Mouse (Mus musculus) thymus, postnatal 14 days (tissue): Measurements from ENCODE around the gene Madd.

Source experiments
- DNase-seq: peaks from one replicate; pipeline ENCODE4 v3.0.0; 2021

The Madd gene

GRCm38 (mm10) chr2:91183711-91184405, at the start of gene Madd:
Gene Madd, minus strand, starts transcription at chr2:91183837.
- DNase-seq = peak; percentile 79

GRCm38 (mm10) chr2:91229735-91230134, 46.1 kb upstream of the Madd start:
- no peak for DNase-seq

GRCm38 (mm10) chr2:91223614-91224013, 40.0 kb upstream of the Madd start:
- DNase-seq = no peak

- no peak for DNase-seq
Measured at GRCm38 (mm10) chr2:91220501-91220900, 36.9 kb upstream of the Madd start.

GRCm38 (mm10) chr2:91217032-91217431, 33.4 kb upstream of the Madd start:
- peak; percentile 70 for DNase-seq

GRCm38 (mm10) chr2:91213311-91213710, 29.7 kb upstream of the Madd start:
- no peak for DNase-seq

- DNase-seq = no peak
Measured at GRCm38 (mm10) chr2:91206254-91206775, 22.7 kb upstream of the Madd start.

GRCm38 (mm10) chr2:91202972-91203656, 19.5 kb upstream of the Madd start:
- DNase-seq = no peak

- peak; percentile 89 for DNase-seq
Measured at GRCm38 (mm10) chr2:91202222-91202971, 18.8 kb upstream of the Madd start, which contains the start of the genes Nr1h3 and Acp2. Gene Nr1h3, minus strand, starts transcription at chr2:91202834. Gene Acp2, plus strand, starts transcription at chr2:91202885.

- no peak for DNase-seq
Measured at GRCm38 (mm10) chr2:91198888-91199287, 15.3 kb upstream of the Madd start.

GRCm38 (mm10) chr2:91196577-91197001, 13.0 kb upstream of the Madd start:
- DNase-seq = no peak

GRCm38 (mm10) chr2:91194624-91195332, 11.1 kb upstream of the Madd start:
- peak; percentile 72 for DNase-seq

- no peak for DNase-seq
Measured at GRCm38 (mm10) chr2:91190501-91190900, 6.9 kb upstream of the Madd start.

- no peak for DNase-seq
Measured at GRCm38 (mm10) chr2:91187431-91187830, 3.8 kb upstream of the Madd start.

GRCm38 (mm10) chr2:91186208-91186607, 2.6 kb upstream of the Madd start:
- DNase-seq = no peak

- DNase-seq = peak; percentile 99
Measured at GRCm38 (mm10) chr2:91183148-91183513, 506 bp downstream of the Madd start.

- DNase-seq = peak; percentile 97
Measured at GRCm38 (mm10) chr2:91182405-91183147, 1.1 kb downstream of the Madd start.

GRCm38 (mm10) chr2:91182016-91182404, 1.6 kb downstream of the Madd start:
- DNase-seq = peak; percentile 27

- DNase-seq = no peak
Measured at GRCm38 (mm10) chr2:91180706-91181105, 2.9 kb downstream of the Madd start.

- DNase-seq = no peak
Measured at GRCm38 (mm10) chr2:91179825-91180224, 3.8 kb downstream of the Madd start.

- DNase-seq = no peak
Measured at GRCm38 (mm10) chr2:91176234-91176633, 7.4 kb downstream of the Madd start.

- no peak for DNase-seq
Measured at GRCm38 (mm10) chr2:91175490-91175889, 8.1 kb downstream of the Madd start.
